Mouse (Mus musculus) cerebellum, postnatal 10 days (tissue): ENCODE measurements around the gene Iqce.

ENCODE experiments used
- DNase-seq, 2 experiments: peaks; one replicate each; pipeline ENCODE4 v3.0.0; 2021; ENCODE audit warnings: mixed read lengths in 2 of 2

Gene Iqce

DNA sequence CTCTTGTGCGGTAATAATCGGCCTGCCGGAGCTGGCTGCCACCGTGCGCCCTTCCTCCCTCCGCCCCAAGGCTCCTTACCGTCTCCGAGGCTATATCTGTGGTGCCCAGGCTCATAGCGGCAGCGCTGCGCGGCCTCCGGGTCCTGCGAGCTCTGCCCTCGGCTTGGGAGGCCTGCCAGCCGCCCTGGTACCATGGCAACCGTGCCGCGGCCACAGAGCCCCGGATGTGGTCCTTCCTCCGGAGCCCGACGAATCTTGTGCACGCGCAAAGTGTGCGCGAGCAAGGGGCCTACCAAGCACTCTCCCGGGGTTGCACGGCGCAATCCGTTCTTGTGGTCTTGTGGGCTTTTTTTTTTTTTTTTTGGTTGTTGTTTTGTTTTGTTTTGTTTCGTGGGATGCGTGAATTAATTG is at the start of gene Iqce:
Iqce (minus strand) TSS at position 276 of the 411 bp plus-strand sequence.
- peak; percentile 99 for DNase-seq

DNA sequence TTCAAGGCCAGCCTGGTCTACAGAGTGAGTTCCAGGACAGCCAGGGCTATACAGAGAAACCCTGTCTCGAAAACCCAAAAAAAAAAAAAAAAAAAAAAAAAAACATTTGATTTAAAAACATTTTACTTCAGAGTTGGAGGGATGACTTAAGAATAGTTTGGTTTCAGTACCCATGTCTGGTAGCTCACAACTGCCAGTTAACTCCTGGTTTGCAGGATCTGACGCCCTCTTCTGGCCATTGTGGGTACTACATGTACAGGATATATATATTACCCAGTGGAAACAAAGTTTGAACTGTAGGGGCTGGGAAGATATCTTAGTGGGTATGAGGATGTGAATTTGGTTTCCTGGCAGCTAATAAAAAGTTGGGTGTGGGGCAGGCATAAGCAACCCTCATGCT is 48.7 kb upstream of the Iqce start:
- peak; percentile 60 to 72 for DNase-seq

DNA sequence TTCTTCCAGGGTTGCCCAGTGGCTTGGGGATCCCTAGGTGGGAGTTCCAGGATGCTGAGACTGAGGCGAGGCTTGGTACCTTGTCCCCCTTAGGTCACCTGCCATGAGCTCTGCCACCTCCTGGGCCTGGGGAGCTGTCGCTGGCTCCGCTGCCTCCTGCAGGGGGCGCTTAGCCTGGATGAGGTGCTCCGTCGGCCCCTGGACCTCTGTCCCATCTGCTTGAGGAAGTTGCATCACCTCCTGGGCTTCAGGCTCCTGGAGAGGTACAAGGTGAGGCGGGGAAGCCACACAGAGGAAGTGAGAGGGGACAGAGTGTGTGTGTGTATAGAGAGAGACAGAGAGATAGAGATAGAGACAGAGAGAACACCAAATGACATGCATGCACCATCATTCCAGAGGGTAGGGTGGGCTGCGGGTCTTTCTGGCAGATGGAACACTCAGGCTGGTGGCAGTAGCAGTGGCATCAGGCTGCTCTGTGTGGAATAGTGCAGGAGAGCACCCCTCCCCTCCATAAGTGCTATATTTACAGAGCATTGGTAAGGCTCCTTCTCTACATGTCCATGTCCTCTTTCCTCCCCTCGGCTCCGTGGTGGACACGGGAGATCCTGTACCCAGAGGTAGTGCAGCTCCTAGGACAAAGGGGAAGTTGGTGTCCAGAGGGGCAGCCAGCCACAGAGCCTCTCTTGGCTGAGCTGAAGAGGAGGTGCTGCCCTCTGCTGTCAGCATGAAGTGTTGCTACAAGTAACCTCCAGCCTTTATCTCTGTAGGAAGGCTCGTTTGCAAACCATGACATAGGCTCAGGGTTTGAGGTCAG is 47.1 kb upstream of the Iqce start:
- DNase-seq: peak; percentile 90 to 91

DNA sequence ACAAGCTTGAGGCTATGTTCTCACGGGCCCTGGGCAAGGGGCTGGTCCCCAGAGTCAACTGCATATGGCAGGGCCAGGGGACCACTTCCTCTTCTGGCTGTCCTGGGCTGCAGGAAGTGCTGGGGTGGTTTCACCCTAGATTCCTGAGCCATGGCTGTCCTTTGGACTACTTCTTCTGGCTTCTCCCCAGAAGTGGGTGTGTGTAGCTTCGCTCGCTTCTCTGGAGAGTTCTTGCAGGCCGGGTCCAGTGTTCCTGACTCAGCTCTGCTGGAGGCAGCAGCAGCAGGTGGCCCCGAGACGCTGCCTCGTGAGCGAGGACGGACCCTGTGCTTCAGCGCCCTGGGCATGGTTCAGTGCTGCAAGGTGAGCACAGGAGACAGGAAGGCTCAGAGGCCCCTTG is 46.2 kb upstream of the Iqce start:
- no peak for DNase-seq

DNA sequence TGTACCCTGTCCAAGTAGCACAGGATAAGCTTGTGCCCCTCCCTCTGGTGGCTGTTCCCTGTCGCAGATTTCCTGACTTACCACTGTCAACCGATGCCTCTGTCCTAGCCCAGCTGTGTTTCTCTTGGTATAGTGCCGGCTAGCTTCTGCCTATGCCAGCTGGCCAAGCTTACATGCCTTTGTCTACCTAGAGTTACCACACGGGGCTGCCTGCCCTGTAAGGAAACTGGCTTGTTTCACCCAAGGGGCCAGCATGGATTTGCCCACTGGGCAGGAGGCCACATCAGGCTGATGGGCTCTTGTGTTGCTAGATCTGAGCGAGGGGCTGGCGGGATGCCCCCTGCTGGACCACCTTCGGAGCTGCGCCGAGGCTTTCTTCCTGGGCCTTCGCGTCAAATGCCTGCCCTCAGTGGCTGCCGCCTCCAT is 41.5 kb upstream of the Iqce start:
- DNase-seq: peak; percentile 64 to 72

DNA sequence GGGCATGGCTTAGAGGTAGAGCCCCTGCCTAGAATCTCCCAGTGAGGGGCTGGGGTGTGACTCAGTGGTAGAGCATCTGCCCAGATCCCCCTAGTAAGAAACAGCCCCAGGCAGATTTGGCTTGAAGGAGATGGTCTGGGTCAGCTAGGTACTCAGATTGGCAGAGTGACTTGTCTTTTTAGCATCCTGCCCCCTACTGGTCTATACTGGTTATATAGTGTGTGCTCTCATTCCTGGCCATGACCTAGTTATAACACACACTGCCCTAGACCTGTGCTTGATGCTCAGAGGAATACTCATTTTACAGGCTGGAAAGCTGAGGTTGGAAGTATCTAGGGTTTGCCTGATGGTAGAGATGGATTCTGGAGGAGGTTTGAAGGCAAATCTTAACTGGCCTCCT is 39.7 kb upstream of the Iqce start:
- DNase-seq: peak in 1 of 2 experiments; percentile 56

DNA sequence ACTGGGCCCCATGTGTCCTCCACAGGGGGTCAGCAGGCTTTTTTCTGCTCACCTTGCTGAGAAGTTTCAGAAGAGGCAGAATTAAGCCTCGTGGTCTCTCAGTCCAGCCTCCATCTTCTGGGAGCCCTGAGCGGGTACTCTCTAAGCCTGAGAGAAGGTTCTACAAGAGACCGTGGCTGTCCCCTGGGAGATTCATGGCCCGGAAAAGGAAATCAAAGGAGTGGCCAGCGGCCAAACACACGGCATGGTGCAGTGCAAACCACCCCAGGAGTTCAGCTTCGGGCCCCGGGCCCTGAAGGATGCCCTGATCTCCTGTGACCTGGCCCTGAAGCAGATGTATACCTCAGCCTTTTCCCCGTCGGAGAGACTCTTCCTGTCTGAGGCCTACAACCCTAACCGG is 38.9 kb upstream of the Iqce start:
- DNase-seq: no peak

DNA sequence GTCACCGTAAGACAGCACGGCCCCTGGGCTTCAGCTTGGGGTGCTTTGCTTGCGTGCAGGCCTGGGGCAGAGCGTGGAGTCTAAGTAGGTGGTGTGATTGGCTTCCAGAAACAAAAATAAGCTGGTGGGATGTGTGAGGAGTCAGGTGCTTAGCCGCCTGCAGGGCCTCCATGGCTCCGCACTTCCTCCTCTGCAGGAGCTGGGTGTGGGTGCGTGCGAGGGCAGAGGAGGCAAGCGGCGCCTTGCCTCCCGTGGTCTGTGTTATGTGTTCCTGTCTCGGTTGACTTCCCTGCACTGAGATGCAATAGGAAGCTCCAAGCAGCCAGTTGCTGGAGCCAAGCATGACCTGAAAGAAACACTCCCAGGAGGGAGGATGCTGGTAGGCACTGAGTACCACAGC is 37.6 kb upstream of the Iqce start:
- DNase-seq: no peak

DNA sequence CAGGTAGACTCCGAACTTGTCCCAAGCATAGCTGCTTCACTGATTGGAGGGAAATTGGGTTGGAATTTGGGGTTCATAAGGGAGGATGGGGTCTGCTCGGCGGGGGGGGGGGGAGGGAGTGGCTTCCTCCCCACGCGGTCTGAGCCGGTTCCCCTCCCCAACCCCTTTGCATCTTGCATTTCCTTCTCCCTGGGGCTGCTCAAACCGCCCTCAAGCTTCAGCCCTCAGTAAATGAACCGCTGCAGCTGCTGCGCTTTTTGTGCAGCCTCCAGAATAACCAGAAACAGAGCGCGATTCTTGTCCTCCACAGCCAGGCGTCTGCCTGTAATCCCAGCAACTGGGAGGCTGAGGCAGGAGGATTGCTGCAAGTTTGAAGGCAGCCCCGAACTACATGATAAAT is 34.0 kb upstream of the Iqce start:
- DNase-seq: no peak

DNA sequence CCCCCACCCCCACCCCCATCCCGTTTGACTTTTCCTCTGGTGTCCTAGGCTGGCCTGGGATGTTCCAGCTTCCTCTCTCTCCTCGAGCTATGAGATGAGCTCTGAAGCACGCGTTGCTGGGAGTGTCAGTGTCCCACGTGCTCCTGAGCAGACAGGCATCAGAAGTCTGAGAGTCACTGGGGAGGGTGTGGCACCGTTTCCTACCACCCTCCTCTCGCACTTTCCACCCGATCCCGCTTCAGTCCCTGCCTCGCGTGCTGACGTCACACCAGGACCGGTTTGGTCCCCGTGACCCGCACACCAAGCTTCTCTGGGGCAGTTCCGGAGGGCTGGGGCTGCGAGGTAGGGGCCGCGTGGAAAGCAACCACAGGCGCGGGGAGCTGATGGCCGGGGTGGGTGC is 33.1 kb upstream of the Iqce start:
- no peak for DNase-seq

DNA sequence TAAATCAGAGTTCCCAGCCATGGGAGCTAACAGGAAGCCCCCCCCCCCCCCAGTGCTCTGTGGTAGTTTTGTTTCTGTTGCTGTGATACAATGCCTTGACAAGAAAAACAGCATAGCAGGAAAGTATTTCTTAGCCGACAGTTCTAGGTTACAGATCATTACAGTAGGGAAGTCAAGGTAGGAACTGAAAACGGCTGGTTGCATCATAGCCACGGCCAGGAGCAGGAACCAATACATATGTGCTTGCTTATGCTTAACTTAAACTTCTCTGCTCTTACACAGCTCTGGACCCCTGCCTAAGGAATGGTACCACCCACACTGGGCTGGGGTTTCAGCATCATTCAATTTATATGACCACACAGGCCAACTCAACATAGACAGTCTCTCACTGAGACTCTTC is 31.2 kb upstream of the Iqce start:
- DNase-seq: no peak

DNA sequence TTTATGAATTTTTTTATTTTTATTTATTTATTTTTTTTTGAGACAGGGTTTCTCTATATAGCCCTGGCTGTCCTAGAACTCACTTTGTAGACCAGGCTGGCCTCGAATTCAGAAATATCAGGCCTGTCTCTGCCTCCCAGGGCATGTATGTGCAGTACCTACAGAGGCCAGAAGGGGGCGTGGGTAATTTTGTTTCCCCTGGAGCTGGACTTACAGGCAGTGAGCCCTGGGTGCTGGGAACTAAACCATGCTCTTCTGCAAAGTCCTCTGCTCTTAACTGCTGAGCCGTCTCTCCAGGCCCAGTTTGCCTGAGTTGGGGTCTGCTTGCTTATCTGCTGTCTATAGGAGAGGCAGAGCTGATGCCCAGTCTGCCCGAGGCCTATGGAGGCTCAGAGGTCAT is 30.0 kb upstream of the Iqce start:
- DNase-seq: no peak

DNA sequence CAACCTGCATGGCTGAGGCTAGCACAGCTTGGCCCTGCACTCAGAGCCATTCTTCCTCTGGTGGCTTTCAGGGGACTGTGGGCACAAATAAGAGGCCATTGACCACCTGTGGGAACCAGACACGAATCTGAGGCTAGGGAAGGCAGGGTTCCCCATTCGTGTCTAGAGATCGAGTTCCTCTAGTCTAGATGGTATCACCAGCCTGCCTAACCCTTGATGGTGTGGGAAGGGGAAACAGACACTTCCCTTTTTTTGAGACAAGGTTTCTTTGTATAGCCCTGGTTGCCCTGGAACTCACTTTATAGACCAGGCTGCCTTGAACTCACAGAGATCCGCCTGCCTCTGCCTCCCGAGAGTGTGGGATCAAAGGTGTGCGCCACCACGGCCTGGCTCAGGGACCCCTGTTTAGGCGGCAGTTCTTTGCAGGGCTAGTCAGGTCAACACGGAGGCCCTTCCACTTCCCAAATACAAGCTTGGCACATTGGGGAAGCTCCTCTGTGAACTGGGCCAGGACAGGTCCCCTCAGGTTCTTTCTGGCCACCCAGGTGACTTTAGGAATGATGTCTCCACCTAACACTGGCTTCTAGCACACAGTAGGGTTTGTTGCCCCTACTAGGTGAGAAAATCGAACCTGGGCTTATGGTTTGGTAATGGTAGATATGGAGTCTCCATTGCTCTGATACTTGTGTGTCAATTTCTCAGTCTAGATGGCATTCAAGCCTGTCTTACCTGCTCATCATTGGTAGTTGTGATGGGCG is 29.0 kb upstream of the Iqce start:
- no peak for DNase-seq

DNA sequence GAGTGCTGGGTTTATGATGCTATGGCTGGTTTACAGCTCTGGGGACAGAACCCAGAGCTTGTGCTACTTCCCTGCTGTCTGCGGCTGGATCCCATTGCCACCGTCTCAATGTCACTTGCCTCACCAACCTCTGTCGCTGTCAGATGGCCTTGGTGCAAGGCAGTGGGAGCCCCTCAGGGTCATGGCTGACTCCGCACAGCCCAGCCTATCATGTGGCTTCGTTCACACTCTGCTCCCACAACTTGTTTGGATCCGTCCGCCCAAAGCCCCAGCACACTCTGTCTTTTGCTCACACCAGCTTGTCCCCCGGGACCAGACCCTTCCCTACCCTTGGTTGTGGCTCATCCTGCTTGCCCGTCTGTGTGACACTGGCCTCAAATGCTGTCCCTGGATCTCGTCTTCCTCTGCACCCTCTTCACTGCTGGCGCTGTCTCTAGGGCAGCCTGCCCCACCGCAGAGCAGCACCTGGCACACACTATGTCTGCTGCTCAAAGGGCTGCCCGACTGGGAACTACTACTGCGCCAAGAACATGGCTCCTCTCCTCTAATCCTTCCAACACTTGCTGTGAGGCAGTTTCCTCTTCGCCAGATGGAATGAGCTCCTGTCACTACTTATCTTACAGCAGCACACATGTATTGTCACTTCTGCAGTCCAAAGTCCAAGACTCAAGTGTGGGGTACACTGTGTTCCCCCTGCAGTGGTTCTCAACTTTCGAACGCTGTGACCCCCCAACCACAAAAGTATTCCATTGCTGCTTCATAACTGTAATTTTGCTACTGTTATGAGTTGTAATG is 25.0 kb upstream of the Iqce start:
- DNase-seq: peak; percentile 48 to 61

DNA sequence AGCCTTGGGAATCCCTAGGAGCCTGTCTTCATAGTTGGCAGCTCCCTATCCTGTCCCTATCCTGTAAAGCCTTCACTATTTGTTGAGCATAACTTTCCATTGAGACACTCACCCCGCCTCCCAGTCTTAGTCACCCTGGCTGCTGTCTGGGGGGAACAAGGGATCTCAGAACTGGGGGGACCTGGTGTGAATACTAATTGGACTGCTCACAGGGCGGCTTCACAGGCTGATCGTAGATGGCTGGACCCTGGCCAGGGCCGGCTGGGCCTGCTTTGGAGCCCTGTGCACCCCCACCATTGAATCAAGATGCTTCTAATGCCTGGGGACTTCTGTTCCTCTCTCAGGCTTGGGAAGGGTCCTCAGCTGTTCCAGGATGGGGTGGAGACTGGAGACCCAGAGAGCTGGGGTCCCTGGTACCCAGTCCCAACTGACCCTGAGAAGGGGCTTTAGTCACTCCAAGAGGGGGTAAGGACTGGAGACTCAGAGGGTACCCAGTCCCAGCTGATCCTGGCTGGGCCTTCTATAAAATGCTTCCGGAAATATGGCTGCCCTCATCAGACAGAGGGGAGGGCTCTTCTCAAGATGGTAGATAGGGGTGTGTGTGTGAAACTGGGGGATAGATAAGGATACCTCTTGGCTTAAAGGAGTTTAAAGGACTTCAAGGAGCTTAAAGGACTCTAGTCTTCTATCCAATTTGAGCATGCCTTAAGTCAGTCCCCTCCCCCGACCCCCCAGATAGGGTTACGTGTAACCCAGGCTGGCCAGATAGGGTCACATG is 24.1 kb upstream of the Iqce start:
- peak; percentile 67 to 78 for DNase-seq

DNA sequence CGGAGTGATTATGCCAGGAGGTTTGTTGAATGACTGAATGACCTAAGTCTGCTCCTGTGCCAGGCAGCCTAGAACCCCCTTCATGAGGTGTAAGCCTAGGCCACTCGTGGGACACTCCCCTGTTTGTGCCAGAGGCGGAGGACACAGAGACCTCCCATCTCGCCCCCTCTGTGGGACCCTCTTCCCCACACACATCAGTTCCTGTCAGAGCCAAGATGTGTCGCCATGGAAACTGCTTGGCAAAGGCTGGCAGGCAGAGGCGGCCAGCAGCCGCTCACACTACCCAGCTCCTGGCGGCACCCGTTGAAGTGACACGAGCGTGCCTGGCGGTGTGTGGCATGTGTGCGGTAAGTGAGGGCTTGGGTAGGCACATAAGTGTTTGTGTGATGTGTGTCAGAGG is 21.6 kb upstream of the Iqce start, which contains the start of gene Amz1:
Amz1 (plus strand) TSS at position 306 of the 400 bp plus-strand sequence.
- peak; percentile 70 to 79 for DNase-seq

DNA sequence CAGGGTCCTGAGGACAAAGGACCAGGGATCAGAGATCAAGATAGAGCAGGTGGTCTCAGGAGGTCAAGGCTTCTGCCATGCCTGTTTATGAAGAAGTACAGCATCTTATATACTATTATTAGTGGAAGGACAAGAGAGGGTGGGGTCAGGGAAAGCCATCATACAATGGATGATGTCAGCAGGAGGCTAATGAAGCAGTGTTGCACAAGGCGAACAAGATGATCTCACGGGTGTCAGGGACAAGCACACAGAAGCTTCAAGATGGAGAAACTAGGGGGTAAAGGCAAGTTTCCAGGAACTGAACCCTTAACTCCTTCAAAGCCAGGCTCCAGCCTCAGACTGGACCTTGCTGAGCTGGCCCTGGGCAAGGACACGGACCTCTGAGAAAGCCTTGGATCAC is 19.9 kb upstream of the Iqce start:
- DNase-seq: no peak

DNA sequence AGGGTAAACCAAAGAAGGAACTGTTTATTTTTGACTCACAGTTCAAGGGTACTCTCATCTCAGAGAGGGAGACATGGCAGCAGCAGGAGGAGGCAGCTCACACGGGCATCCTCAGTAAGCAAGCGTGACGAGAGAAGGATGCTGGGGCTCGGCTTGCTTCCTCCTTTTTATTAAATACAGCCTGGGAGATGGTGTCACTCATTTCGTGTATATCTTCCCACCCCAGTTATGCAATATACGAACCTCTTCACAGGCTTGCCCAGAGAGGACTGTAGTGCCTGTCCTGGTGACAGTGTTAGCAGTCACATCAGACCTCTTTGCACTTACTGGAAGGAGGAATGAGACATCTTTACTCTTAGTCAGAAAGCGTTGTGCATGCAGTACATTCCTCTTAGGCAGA is 18.6 kb upstream of the Iqce start:
- no peak for DNase-seq

DNA sequence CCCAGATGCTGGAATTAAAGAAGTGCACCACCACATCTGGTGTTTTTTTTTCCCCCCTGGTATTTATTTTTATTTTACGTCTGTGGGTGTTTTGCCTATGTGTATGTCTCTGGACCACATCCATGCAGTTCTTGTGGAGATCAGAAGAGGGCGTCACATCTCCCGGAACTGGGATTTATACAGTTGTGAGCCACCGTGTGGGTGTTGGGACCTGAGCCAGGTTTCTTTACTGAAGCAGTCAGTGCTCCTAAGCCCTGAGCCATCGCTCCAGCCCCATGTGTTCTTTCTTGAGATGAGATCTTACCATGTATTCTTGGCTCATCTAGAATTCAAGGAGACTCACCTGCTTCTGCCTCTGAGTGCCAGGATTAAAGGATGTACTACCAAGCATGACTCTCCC is 8.9 kb upstream of the Iqce start:
- peak in 1 of 2 experiments; percentile 30 for DNase-seq

DNA sequence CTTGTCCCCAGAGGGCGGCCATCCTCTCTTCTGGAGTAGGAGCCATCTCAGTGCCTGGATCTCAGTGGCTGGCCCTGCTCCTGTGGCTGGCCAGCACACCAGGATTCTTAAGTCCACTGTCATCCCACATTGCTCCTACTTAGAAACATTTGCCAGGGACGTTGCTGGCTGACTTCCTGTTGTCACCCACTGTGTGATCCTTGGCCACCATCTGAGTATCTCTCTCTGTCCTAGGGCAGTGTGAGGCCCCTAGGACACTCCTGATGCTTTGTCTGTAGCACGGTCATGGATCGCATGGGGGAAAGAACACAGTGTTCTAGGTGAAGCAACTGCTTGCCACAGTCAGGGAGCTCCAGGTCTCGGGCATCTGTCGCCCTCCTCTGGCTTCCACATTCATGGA is 8.1 kb upstream of the Iqce start:
- no peak for DNase-seq

DNA sequence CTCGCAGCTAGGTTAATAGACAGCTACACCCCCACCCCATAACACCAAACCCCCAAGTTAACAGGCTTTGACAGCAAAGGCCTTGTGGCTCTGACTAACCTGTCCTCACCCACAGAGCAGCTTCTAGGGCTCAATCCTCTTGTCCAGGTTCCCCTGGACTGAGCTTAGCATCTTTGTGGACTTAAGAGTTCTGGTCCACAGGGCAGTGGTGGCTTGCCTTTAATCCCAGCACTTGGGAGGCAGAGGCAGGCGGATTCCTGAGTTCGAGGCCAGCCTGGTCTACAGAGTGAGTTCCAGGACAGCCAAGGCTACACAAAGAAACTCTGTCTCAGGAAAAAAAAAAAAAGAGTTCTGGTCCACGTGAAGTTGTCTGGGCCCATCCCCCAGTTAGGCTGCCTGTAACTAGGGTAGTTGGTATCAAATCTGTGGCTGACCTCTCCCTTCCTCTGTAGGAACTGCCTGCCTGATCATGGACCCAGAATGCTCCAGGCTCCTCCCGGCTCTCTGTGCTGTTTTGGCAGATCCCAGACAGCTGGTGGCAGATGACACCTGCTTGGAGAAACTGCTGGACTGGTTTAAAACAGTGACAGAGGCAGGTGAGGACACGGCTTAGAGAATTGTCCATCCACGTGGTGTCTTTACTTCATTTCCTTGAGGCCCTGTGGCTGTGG is 3.5 kb upstream of the Iqce start:
- DNase-seq: no peak
